Mouse (Mus musculus): ENCODE measurements around the gene Scrt2. TPM values are rescaled to one million over a fixed set of nuclear protein-coding genes. Genes with fewer than 3 reads are reported as not detected.

The Scrt2 gene
- polyA plus RNA-seq, 1 experiment from 2014 or later = not detected

- no peak overlapping the region for H3K4me3 ChIP-seq (ENCODE audit: low read length)
- no peak for ATAC-seq
- H3K4me1 ChIP-seq (ENCODE audit: control insufficient read depth, insufficient read depth, low read length) = peaks cover 10% of the 10 kb centered on the region
- no peak overlapping the region for H3K9ac ChIP-seq (ENCODE audit: low read depth, low read length)
- 82% methylated on average over 5 of the region's 5 CpGs for WGBS
- peaks cover 42% of the 10 kb centered on the region for H3K27me3 ChIP-seq (replicated peaks; ENCODE audit: control insufficient read depth, insufficient read depth, low read length)
- H3K36me3 ChIP-seq (ENCODE audit: control insufficient read depth, insufficient read depth, low read length) = no peaks in the 10 kb centered on the region
- no peak overlapping the region for H3K27ac ChIP-seq (ENCODE audit: low read length)
- no peaks in the 10 kb centered on the region for H3K9me3 ChIP-seq (ENCODE audit: control insufficient read depth, low read length)
- H3K4me2 ChIP-seq (ENCODE audit: low read depth, low read length) = no peak overlapping the region
These were observed 8.3 kb downstream of the Scrt2 start for GRCm38 (mm10) chr2:152089581-152089980.

DNA sequence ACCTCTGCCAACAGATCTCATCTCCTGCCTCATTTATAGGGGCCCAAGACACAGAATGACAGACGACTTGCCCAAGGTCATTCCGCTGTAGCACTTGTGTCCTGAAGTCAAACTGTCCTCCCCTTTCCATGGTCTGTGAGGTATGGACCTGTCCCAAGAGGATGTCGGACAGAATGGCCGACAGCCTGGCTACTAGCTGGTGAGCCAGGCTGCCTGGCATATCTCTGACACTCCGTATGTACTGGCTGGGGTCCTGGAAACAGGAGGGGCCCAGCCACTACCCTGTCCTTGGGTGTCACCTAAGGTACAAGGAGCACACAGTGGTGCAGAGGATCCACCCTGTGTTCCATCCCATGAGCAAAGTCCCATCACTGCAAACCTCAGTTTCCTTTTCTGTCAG is 9.2 kb downstream of the Scrt2 start:
- Histone ChIP-seq H3K4me3 (ENCODE audit: low read length) (no peak overlapping the region), H3K9me3 (ENCODE audit: control insufficient read depth, low read length) (no peaks in the 10 kb centered on the region), H3K27ac (ENCODE audit: low read length) (no peak overlapping the region), H3K4me2 (ENCODE audit: low read depth, low read length) (no peak overlapping the region), H3K36me3 (ENCODE audit: control insufficient read depth, insufficient read depth, low read length) (no peaks in the 10 kb centered on the region), H3K4me1 (ENCODE audit: control insufficient read depth, insufficient read depth, low read length) (peaks cover 15% of the 10 kb centered on the region), H3K27me3 (replicated peaks; ENCODE audit: control insufficient read depth, insufficient read depth, low read length) (peaks cover 51% of the 10 kb centered on the region), H3K9ac (ENCODE audit: low read depth, low read length) (no peak overlapping the region)
- WGBS = 80% methylated on average over 5 of the region's 5 CpGs
- ATAC-seq = no peak

GRCm38 (mm10) chr2:152091342-152092056 is 10.2 kb downstream of the Scrt2 start:
- no peak overlapping the region for H3K27ac ChIP-seq (ENCODE audit: low read length)
- peaks cover 15% of the 10 kb centered on the region for H3K4me1 ChIP-seq (ENCODE audit: control insufficient read depth, insufficient read depth, low read length)
- ATAC-seq = no peak
- no peak overlapping the region for H3K4me2 ChIP-seq (ENCODE audit: low read depth, low read length)
- H3K9ac ChIP-seq (ENCODE audit: low read depth, low read length) = no peak overlapping the region
- WGBS = 35% methylated on average over 12 of the region's 12 CpGs
- no peaks in the 10 kb centered on the region for H3K36me3 ChIP-seq (ENCODE audit: control insufficient read depth, insufficient read depth, low read length)
- H3K9me3 ChIP-seq (ENCODE audit: control insufficient read depth, low read length) = no peaks in the 10 kb centered on the region
- H3K27me3 ChIP-seq (replicated peaks; ENCODE audit: control insufficient read depth, insufficient read depth, low read length) = peaks cover 57% of the 10 kb centered on the region
- H3K4me3 ChIP-seq (ENCODE audit: low read length) = no peak overlapping the region

DNA sequence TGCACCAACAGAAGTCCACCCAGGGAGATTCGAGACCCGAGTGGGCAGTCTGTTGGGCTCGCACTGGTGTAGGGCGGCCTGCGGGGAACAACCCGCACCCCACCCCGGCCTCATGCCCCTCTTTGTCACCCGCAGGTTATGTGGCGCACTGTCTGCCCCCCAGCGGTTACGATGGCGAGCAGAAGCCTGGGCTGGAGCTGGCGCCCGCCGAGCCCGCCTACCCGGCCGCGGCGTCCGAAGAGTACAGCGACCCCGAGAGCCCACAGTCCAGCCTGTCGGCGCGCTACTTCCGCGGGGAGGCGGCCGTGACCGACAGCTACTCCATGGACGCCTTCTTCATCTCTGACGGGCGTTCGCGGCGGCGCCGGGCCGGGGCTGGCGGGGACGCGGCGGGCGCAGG is 11.6 kb downstream of the Scrt2 start:
- 9% methylated on average over 44 of the region's 45 CpGs for WGBS
- Histone ChIP-seq H3K4me2 (ENCODE audit: low read depth, low read length) (peak overlapping the region; percentile 71), H3K4me3 (ENCODE audit: low read length) (peak overlapping the region; percentile 47), H3K27me3 (replicated peaks; ENCODE audit: control insufficient read depth, insufficient read depth, low read length) (peaks cover 57% of the 10 kb centered on the region), H3K4me1 (ENCODE audit: control insufficient read depth, insufficient read depth, low read length) (peaks cover 15% of the 10 kb centered on the region), H3K36me3 (ENCODE audit: control insufficient read depth, insufficient read depth, low read length) (no peaks in the 10 kb centered on the region), H3K27ac (ENCODE audit: low read length) (no peak overlapping the region), H3K9me3 (ENCODE audit: control insufficient read depth, low read length) (no peaks in the 10 kb centered on the region), H3K9ac (ENCODE audit: low read depth, low read length) (0 out of 2 replicates have a peak overlapping the region, but pooled peaks have one; percentile 26)
- ATAC-seq = no peak; the same call in 1 of the 2 replicates

- peaks cover 57% of the 10 kb centered on the region for H3K27me3 ChIP-seq (replicated peaks; ENCODE audit: control insufficient read depth, insufficient read depth, low read length)
- peak overlapping the region; percentile 47 for H3K4me3 ChIP-seq (ENCODE audit: low read length)
- H3K36me3 ChIP-seq (ENCODE audit: control insufficient read depth, insufficient read depth, low read length) = no peaks in the 10 kb centered on the region
- peak overlapping the region; percentile 26; the same call in 1 of the 2 replicates for H3K9ac ChIP-seq (ENCODE audit: low read depth, low read length)
- H3K9me3 ChIP-seq (ENCODE audit: control insufficient read depth, low read length) = no peaks in the 10 kb centered on the region
- H3K27ac ChIP-seq (ENCODE audit: low read length) = no peak overlapping the region
- 3% methylated on average over 60 of the region's 60 CpGs for WGBS
- ATAC-seq = peak; percentile 26
- H3K4me2 ChIP-seq (ENCODE audit: low read depth, low read length) = peak overlapping the region; percentile 71
- peaks cover 15% of the 10 kb centered on the region for H3K4me1 ChIP-seq (ENCODE audit: control insufficient read depth, insufficient read depth, low read length)
These were observed 12.0 kb downstream of the Scrt2 start for GRCm38 (mm10) chr2:152093356-152093792.

GRCm38 (mm10) chr2:152094856-152095545 is 13.7 kb downstream of the Scrt2 start:
- H3K9ac ChIP-seq (ENCODE audit: low read depth, low read length) = no peak overlapping the region
- H3K27me3 ChIP-seq (replicated peaks; ENCODE audit: control insufficient read depth, insufficient read depth, low read length) = peaks cover 58% of the 10 kb centered on the region
- peak overlapping the region; percentile 9; the same call in 1 of the 2 replicates for H3K4me3 ChIP-seq (ENCODE audit: low read length)
- no peaks in the 10 kb centered on the region for H3K36me3 ChIP-seq (ENCODE audit: control insufficient read depth, insufficient read depth, low read length)
- H3K9me3 ChIP-seq (ENCODE audit: control insufficient read depth, low read length) = no peaks in the 10 kb centered on the region
- ATAC-seq = 0 out of 2 replicates have a peak, but pooled peaks have one; percentile 41
- peaks cover 15% of the 10 kb centered on the region for H3K4me1 ChIP-seq (ENCODE audit: control insufficient read depth, insufficient read depth, low read length)
- peak overlapping the region; percentile 34; the same call in 1 of the 2 replicates for H3K4me2 ChIP-seq (ENCODE audit: low read depth, low read length)
- 8% methylated on average over 29 of the region's 29 CpGs for WGBS
- no peak overlapping the region for H3K27ac ChIP-seq (ENCODE audit: low read length)

- Histone ChIP-seq H3K36me3 (ENCODE audit: control insufficient read depth, insufficient read depth, low read length) (no peaks in the 10 kb centered on the region), H3K9me3 (ENCODE audit: control insufficient read depth, low read length) (no peaks in the 10 kb centered on the region), H3K27me3 (replicated peaks; ENCODE audit: control insufficient read depth, insufficient read depth, low read length) (peaks cover 42% of the 10 kb centered on the region), H3K9ac (ENCODE audit: low read depth, low read length) (no peak overlapping the region), H3K27ac (ENCODE audit: low read length) (no peak overlapping the region), H3K4me1 (ENCODE audit: control insufficient read depth, insufficient read depth, low read length) (peaks cover 15% of the 10 kb centered on the region), H3K4me3 (ENCODE audit: low read length) (no peak overlapping the region), H3K4me2 (ENCODE audit: low read depth, low read length) (no peak overlapping the region)
- 69% methylated on average over 2 of the region's 2 CpGs for WGBS
- no peak for ATAC-seq
These were observed 15.6 kb downstream of the Scrt2 start for GRCm38 (mm10) chr2:152096922-152097321.

DNA sequence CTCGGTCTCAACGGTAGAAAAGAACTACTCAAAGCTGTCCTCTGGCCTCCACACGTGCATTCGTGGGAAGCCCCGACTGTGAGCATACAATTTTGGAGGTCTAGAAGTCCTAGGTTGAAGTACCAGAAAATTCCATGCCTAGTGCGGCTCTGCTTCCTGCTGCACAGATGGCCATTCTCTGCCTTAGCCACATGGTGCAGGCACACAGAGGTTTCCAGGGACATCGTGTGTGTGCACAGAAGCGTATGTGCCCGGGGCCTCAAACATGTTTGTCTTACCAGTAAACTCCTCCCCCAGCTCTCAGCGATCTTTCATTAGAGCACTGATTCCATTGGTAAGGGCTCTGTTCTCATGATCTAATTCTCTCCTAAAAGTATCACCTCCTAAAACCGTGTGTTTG is 16.6 kb downstream of the Scrt2 start:
- H3K4me3 ChIP-seq (ENCODE audit: low read length) = no peak overlapping the region
- no peaks in the 10 kb centered on the region for H3K9me3 ChIP-seq (ENCODE audit: control insufficient read depth, low read length)
- H3K4me1 ChIP-seq (ENCODE audit: control insufficient read depth, insufficient read depth, low read length) = peaks cover 15% of the 10 kb centered on the region
- H3K27ac ChIP-seq (ENCODE audit: low read length) = no peak overlapping the region
- H3K36me3 ChIP-seq (ENCODE audit: control insufficient read depth, insufficient read depth, low read length) = no peaks in the 10 kb centered on the region
- no peak overlapping the region for H3K9ac ChIP-seq (ENCODE audit: low read depth, low read length)
- 70% methylated on average over 11 of the region's 11 CpGs for WGBS
- no peak for ATAC-seq
- H3K27me3 ChIP-seq (replicated peaks; ENCODE audit: control insufficient read depth, insufficient read depth, low read length) = peaks cover 34% of the 10 kb centered on the region
- no peak overlapping the region for H3K4me2 ChIP-seq (ENCODE audit: low read depth, low read length)

DNA sequence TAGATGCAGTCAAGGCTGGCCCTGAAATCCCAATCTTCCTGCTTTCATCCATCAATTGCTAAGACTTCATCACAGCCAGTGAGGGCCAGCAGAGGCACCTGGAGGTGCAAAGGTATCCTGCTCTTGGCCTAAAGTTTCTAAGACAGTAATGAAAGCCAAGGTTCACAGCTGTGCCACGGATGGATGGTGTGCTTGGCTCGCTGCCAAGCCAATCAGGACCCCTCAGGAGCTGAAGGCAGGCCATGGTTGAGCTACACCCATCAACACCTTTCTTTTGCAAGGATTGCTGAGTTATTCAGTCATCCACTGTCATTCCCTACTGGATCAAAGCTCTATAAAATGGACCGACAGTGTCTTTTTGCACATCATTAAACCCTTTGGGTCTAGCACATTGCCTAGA is 18.2 kb downstream of the Scrt2 start:
- peaks cover 17% of the 10 kb centered on the region for H3K27me3 ChIP-seq (replicated peaks; ENCODE audit: control insufficient read depth, insufficient read depth, low read length)
- no peak overlapping the region for H3K4me3 ChIP-seq (ENCODE audit: low read length)
- WGBS = 58% methylated on average over 3 of the region's 3 CpGs
- no peak overlapping the region for H3K27ac ChIP-seq (ENCODE audit: low read length)
- no peak for ATAC-seq
- no peak overlapping the region for H3K9ac ChIP-seq (ENCODE audit: low read depth, low read length)
- peaks cover 5% of the 10 kb centered on the region; the same call in 1 of the 2 replicates for H3K4me1 ChIP-seq (ENCODE audit: control insufficient read depth, insufficient read depth, low read length)
- no peak overlapping the region for H3K4me2 ChIP-seq (ENCODE audit: low read depth, low read length)
- H3K36me3 ChIP-seq (ENCODE audit: control insufficient read depth, insufficient read depth, low read length) = no peaks in the 10 kb centered on the region
- H3K9me3 ChIP-seq (ENCODE audit: control insufficient read depth, low read length) = no peaks in the 10 kb centered on the region
